ENCODE assay signal across 27 mouse cellular contexts in the genomic region with DNA sequence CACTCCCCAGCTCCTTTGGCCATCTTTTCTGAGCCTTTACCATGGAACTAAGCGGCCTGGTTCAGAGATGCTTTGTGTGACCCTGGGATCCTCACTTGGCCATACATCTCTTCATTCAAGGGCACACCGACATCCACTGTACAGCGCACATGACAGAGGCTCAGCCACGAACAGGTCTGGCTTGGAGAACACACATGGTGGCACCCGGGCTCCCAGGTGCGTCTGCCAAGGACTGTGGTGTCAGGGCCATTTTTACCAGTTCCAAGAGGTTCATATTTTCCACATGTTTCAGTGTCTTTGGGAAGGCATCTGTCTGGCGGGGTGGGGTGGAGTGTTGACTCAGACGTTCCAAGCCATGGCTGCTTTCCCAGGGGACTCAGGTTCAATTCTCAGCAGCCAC.
"Had no signal": no experiment of that assay in that cellular context is flagged by ENCODE, and none has a peak within 500 bp of the region (broad histone marks: within the 10 kb centered on the region; RNA-seq: fewer than 3 reads in every experiment).

No protein-coding gene starts in this region.

- ATAC-seq: hindbrain, embryonic 16.5 days; intestine, embryonic 16.5 days; liver, embryonic 12.5 days had no signal

- DNase-seq: gastrocnemius, postnatal 14 days; gastrocnemius, postnatal 36 days; heart, adult 11 months; heart, adult 2 months; heart, postnatal 14 days; heart, postnatal 36 days; kidney, adult 11 months; kidney, adult 2 months; kidney, adult 9 months; kidney, postnatal 14 days; layer of hippocampus, adult 9-11 months; layer of hippocampus, postnatal 36 days; left cerebral cortex, postnatal 4 days; lung, adult 18-20 months had no signal

- H3K4me2 ChIP-seq: heart, embryonic 11.5 days; heart, embryonic 13.5 days; heart, embryonic 15.5 days; hindbrain, embryonic 12.5 days; hindbrain, embryonic 14.5 days; kidney, embryonic 15.5 days; limb, embryonic 13.5 days; limb, embryonic 15.5 days; liver, embryonic 12.5 days had no signal

- H3K4me3 ChIP-seq: heart, adult 2 months; heart, embryonic 13.5 days; heart, embryonic 15.5 days; hindbrain, embryonic 12.5 days; kidney, embryonic 15.5 days; limb, embryonic 13.5 days; limb, embryonic 15.5 days; liver, embryonic 12.5 days had no signal

- H3K9ac ChIP-seq: heart, embryonic 13.5 days; heart, embryonic 15.5 days; hindbrain, embryonic 12.5 days; hindbrain, embryonic 14.5 days; kidney, embryonic 15.5 days; limb, embryonic 13.5 days; limb, embryonic 15.5 days; liver, embryonic 12.5 days; liver, embryonic 14.5 days had no signal

- H3K27me3 ChIP-seq: heart, embryonic 13.5 days; heart, embryonic 15.5 days; hindbrain, embryonic 12.5 days; kidney, embryonic 15.5 days; limb, embryonic 13.5 days; limb, embryonic 15.5 days; liver, embryonic 12.5 days had no signal

- H3K9me3 ChIP-seq: heart, embryonic 15.5 days; hindbrain, embryonic 12.5 days; limb, embryonic 15.5 days had no signal

- H3K4me1 ChIP-seq: heart, embryonic 13.5 days; heart, embryonic 15.5 days; hindbrain, embryonic 12.5 days; kidney, embryonic 15.5 days; limb, embryonic 13.5 days; limb, embryonic 15.5 days; liver, embryonic 12.5 days had no signal

- H3K27ac ChIP-seq: heart, adult 2 months; heart, embryonic 13.5 days; heart, embryonic 15.5 days; hindbrain, embryonic 12.5 days; hindbrain, embryonic 14.5 days; kidney, embryonic 15.5 days; kidney, postnatal 0 days; limb, embryonic 13.5 days; limb, embryonic 15.5 days; liver, embryonic 12.5 days; liver, embryonic 14.5 days had no signal
